Mouse (Mus musculus) neural tube, embryonic 11.5 days (tissue): ENCODE measurements around the gene Scamp2. TPM values are rescaled to one million over a fixed set of nuclear protein-coding genes. Genes with fewer than 3 reads are reported as not detected.

ENCODE experiments used
- ATAC-seq: fragments of 200-750 bp; cut with Nextera tagmentation; 2 replicates; pipeline ENCODE4 v1.8.0; 2017; ENCODE audit warnings: moderate number of reproducible peaks, mild to moderate bottlenecking, moderate TSS enrichment, moderate library complexity; ENCODE audit not compliant: insufficient read depth, low FRiP score, low TSS enrichment
- DNase-seq: peaks from one replicate; pipeline ENCODE4 v3.0.0-alpha.2; 2015; ENCODE audit warnings: low spot score
- H3K27ac ChIP-seq: fragments of 300-500 bp; sonication (generic); 2 replicates; pipeline ENCODE4 v1.5.1; 2014; ENCODE audit warnings: low read depth, mild to moderate bottlenecking, low read length
- H3K27me3 ChIP-seq: fragments of 300-500 bp; sonication (generic); 2 replicates; pipeline ENCODE4 v1.6.1; 2014; ENCODE audit warnings: mild to moderate bottlenecking, low read length, mixed read lengths; ENCODE audit not compliant: control insufficient read depth, insufficient read depth
- H3K36me3 ChIP-seq: fragments of 300-500 bp; sonication (generic); 2 replicates; pipeline ENCODE4 v1.6.1; 2014; ENCODE audit warnings: mild to moderate bottlenecking, low read length, moderate library complexity, mixed read lengths; ENCODE audit not compliant: control insufficient read depth, insufficient read depth
- H3K4me1 ChIP-seq: fragments of 300-500 bp; sonication (generic); 2 replicates; pipeline ENCODE4 v1.6.1; 2014; ENCODE audit warnings: low read length, mixed read lengths; ENCODE audit not compliant: control insufficient read depth, insufficient read depth
- H3K4me2 ChIP-seq: fragments of 300-500 bp; sonication (generic); 2 replicates; pipeline ENCODE4 v1.6.1; 2014; ENCODE audit warnings: low read depth, mild to moderate bottlenecking, moderate library complexity
- H3K4me3 ChIP-seq: fragments of 300-500 bp; sonication (generic); 2 replicates; pipeline ENCODE4 v1.5.1; 2014; ENCODE audit warnings: low read depth, low read length
- H3K9ac ChIP-seq: fragments of 300-500 bp; sonication (generic); 2 replicates; pipeline ENCODE4 v1.6.1; 2014; ENCODE audit warnings: mild to moderate bottlenecking, low read length
- H3K9me3 ChIP-seq: fragments of 300-500 bp; sonication (generic); 2 replicates; pipeline ENCODE4 v1.6.1; 2016; ENCODE audit warnings: low read length; ENCODE audit not compliant: control insufficient read depth
- WGBS: fragments of 180-500 bp; shearing (Covaris S2); extraction: QIAGEN DNeasy Blood & Tissue Kit; methylation state at CpG from one replicate; pipeline ENCODE4 v1.1.7; 2014; 5-methylcytosine and 5-hydroxymethylcytosine counted together
- polyA plus RNA-seq: library from polyadenylated mRNA; unstranded; fragments of >200 nt; fragmentation: Nextera tagmentation; extraction: Ambion mirVana; gene quantifications from 2 replicates; pipeline ENCODE4 v1.2.1, GENCODE M21; 2014

The Scamp2 gene
- polyA plus RNA-seq, 1 experiment from 2014 or later, result 59.6 TPM

- 66% methylated on average over 6 of the region's 6 CpGs for WGBS
- Histone ChIP-seq H3K9me3 (no peaks in the 10 kb centered on the region), H3K36me3 (no peaks in the 10 kb centered on the region), H3K27ac (no peak overlapping the region), H3K9ac (no peak overlapping the region), H3K4me2 (no peak overlapping the region), H3K4me1 (peaks cover 27% of the 10 kb centered on the region), H3K4me3 (no peak overlapping the region), H3K27me3 (no peaks in the 10 kb centered on the region)
- DNase-seq (no peak), ATAC-seq (no peak)
Observed at GRCm38 (mm10) chr9:57637741-57638322, 77.1 kb downstream of the Scamp2 start.

Other genes with a start within 250 kb of the Scamp2 start
- 22.5 and 24.7 TPM in 2 replicates for gene Ppcdc, start 120.8 kb upstream of the Scamp2 start, polyA plus RNA-seq
- 13.2 and 15.0 TPM in 2 replicates for gene Scamp5, start 92.9 kb upstream of the Scamp2 start, polyA plus RNA-seq
- 8.7 and 8.8 TPM in 2 replicates for gene Rpp25, start 56.9 kb upstream of the Scamp2 start, polyA plus RNA-seq
- gene Cox5a, start 39.7 kb upstream of the Scamp2 start, polyA plus RNA-seq, result 688 and 702 TPM in 2 replicates
- gene Fam219b, start 23.4 kb upstream of the Scamp2 start, polyA plus RNA-seq, result 15.9 and 18.2 TPM in 2 replicates
- 52.8 and 53.0 TPM in 2 replicates for gene Mpi, start 8.2 kb upstream of the Scamp2 start, polyA plus RNA-seq
- 7.3 and 10.9 TPM in 2 replicates for gene Ulk3, start 28.5 kb downstream of the Scamp2 start, polyA plus RNA-seq
- 0.42 TPM in 1 of 2 replicates, not detected in the other for gene Cplx3, start 45.3 kb downstream of the Scamp2 start, polyA plus RNA-seq
- not detected in 2 replicates for gene Lman1l, start 59.8 kb downstream of the Scamp2 start, polyA plus RNA-seq
- gene Csk, start 92.7 kb downstream of the Scamp2 start, polyA plus RNA-seq, result 29.9 and 35.2 TPM in 2 replicates
- not detected in 2 replicates for gene Cyp1a2, start 122.8 kb downstream of the Scamp2 start, polyA plus RNA-seq
- not detected in 2 replicates for gene Cyp1a1, start 127.0 kb downstream of the Scamp2 start, polyA plus RNA-seq
- 30.2 and 31.1 TPM in 2 replicates for gene Edc3, start 147.6 kb downstream of the Scamp2 start, polyA plus RNA-seq
- 88.4 and 97.3 TPM in 2 replicates for gene Clk3, start 204.9 kb downstream of the Scamp2 start, polyA plus RNA-seq